Mouse (Mus musculus) small intestine, adult 2 months (tissue): ENCODE measurements at regions not wholly inside any gene's neighbourhood (a gene's known extent, or its start where the extent isn't known, plus 50 kb on each side); places are given as distances from the start of the nearest gene placed in this dataset.
"Not testable (repeated sequence)": the region's sequence is repeated elsewhere in the genome, so short reads cannot be mapped to it uniquely, and the experiment has no call there.

ENCODE experiments used
- H3K27ac ChIP-seq: fragments of 200-500 bp; 2 replicates; pipeline ENCODE4 v1.5.1; 2012; ENCODE audit warnings: low read depth, low read length, control low read depth, inconsistent platforms; ENCODE audit not compliant: insufficient read depth
- H3K27me3 ChIP-seq: fragments of 200-500 bp; 2 replicates; pipeline ENCODE4 v1.6.1; 2012; ENCODE audit warnings: mild to moderate bottlenecking, moderate library complexity, low read length, inconsistent platforms; ENCODE audit not compliant: control insufficient read depth, insufficient read depth
- H3K36me3 ChIP-seq: fragments of 200-500 bp; 2 replicates; pipeline ENCODE4 v1.6.1; 2012; ENCODE audit warnings: mild to moderate bottlenecking, low read length, control low read depth, inconsistent platforms; ENCODE audit not compliant: control insufficient read depth, insufficient read depth
- H3K4me1 ChIP-seq: fragments of 200-500 bp; 2 replicates; pipeline ENCODE4 v1.6.1; 2012; ENCODE audit warnings: low read length, inconsistent platforms, mixed read lengths; ENCODE audit not compliant: control insufficient read depth, insufficient read depth, insufficient read length
- H3K4me3 ChIP-seq: fragments of 200-500 bp; 2 replicates; pipeline ENCODE4 v1.5.1; 2012; ENCODE audit warnings: low read depth, mild to moderate bottlenecking, control low read depth, inconsistent platforms, low read length, moderate library complexity
- WGBS: fragments of 180-500 bp; shearing (Covaris S2); methylation state at CpG from one replicate; pipeline ENCODE4 v1.1.7; 2018; 5-methylcytosine and 5-hydroxymethylcytosine counted together

GRCm38 (mm10) chr4:3343443-3343842, 158.3 kb upstream of the Vmn1r3 start:
- WGBS: 62% methylated on average over 8 of the region's 8 CpGs
- not testable (repeated sequence) for H3K27me3 ChIP-seq, H3K27ac ChIP-seq, H3K36me3 ChIP-seq, H3K4me1 ChIP-seq, H3K4me3 ChIP-seq

- H3K27ac ChIP-seq, H3K4me3 ChIP-seq, H3K36me3 ChIP-seq, H3K4me1 ChIP-seq, H3K27me3 ChIP-seq: not testable (repeated sequence)
- WGBS: 77% methylated on average over 2 of the region's 2 CpGs
These were observed 157.5 kb upstream of the Vmn1r3 start for GRCm38 (mm10) chr4:3342696-3343095.

GRCm38 (mm10) chr4:3342165-3342564, 157.0 kb upstream of the Vmn1r3 start:
- H3K4me1 ChIP-seq, H3K4me3 ChIP-seq, H3K27ac ChIP-seq, H3K27me3 ChIP-seq, H3K36me3 ChIP-seq: not testable (repeated sequence)
- 92% methylated on average over 6 of the region's 6 CpGs for WGBS
